Mouse (Mus musculus) cortical plate, adult 2 months (tissue): ENCODE results near the gene Hibch.

Source experiments
- CTCF ChIP-seq: fragments of 200-500 bp; IDR thresholded peaks from 2 replicates; pipeline ENCODE4 v1.5.1; 2011; ENCODE audit warnings: mild to moderate bottlenecking, control low read depth, low read length; ENCODE audit not compliant: insufficient read depth; ENCODE audit errors: extremely low read depth
- POLR2A ChIP-seq: fragments of 200-500 bp; IDR thresholded peaks from 2 replicates; pipeline ENCODE4 v1.6.1; 2011; ENCODE audit warnings: mild to moderate bottlenecking, low read length, control low read depth; ENCODE audit not compliant: insufficient read depth; ENCODE audit errors: extremely low read depth

DNA sequence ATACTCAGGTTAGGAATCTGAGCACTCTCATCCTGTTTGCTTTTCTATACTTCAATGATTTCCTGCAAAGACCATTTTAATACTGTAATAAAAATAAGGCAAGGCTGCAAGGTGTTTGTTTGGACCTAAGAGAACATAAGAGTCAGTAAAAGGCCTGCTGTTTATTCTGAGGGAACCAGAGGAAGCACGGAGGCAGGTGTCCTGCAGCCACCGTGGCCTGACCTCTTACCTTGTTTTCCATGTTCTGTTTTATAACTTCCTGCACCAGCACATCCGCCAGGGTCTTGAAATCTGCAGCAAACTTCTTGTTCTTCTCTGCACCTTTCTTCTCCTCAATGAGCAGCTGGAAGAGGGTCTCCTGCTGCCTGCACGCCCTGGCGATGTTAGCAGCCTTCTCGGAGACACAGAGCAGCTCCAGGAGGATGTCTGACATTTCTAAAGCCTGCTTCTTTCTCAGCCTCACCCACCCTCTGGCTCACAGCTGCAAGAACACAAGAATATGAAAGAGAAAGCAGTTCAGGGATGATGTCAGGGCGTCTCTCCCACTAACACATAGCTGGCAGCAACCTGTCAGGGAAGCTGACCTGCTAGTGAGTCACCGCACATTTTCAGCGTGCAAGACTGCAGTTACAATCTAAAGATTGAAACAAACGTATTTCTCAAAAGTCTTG lies 45.5 kb upstream of the Hibch start:
- TF ChIP-seq POLR2A (no peak), CTCF (no peak)
